Mouse (Mus musculus) cerebellum, adult 11-12 months (tissue): ENCODE data around the gene Tcerg1l.

ENCODE experiments used
- DNase-seq: peaks from one replicate; pipeline ENCODE4 v3.0.0; 2022

Tcerg1l gene

GRCm38 (mm10) chr7:138397485-138398181, at the start of gene Tcerg1l:
Gene Tcerg1l, minus strand, starts transcription at chr7:138397730.
- DNase-seq, result peak; percentile 28

- DNase-seq, result no peak
Observed at GRCm38 (mm10) chr7:138442096-138442495, 44.6 kb upstream of the Tcerg1l start.

- DNase-seq, result no peak
Observed at GRCm38 (mm10) chr7:138432541-138432940, 35.0 kb upstream of the Tcerg1l start.

GRCm38 (mm10) chr7:138431456-138431855, 33.9 kb upstream of the Tcerg1l start:
- DNase-seq, result no peak

GRCm38 (mm10) chr7:138429916-138430315, 32.4 kb upstream of the Tcerg1l start:
- no peak for DNase-seq

- peak; percentile 7 for DNase-seq
Observed at GRCm38 (mm10) chr7:138428826-138429225, 31.3 kb upstream of the Tcerg1l start.

GRCm38 (mm10) chr7:138427441-138427840, 29.9 kb upstream of the Tcerg1l start:
- no peak for DNase-seq

- DNase-seq, result no peak
Observed at GRCm38 (mm10) chr7:138413496-138413895, 16.0 kb upstream of the Tcerg1l start.

GRCm38 (mm10) chr7:138401641-138402040, 4.1 kb upstream of the Tcerg1l start:
- DNase-seq, result no peak

GRCm38 (mm10) chr7:138400506-138401272, 3.2 kb upstream of the Tcerg1l start:
- DNase-seq, result no peak

- peak; percentile 85 for DNase-seq
Observed at GRCm38 (mm10) chr7:138398182-138398793, 758 bp upstream of the Tcerg1l start.

- DNase-seq, result peak; percentile 16
Observed at GRCm38 (mm10) chr7:138396863-138397484, 556 bp downstream of the Tcerg1l start.

- no peak for DNase-seq
Observed at GRCm38 (mm10) chr7:138396109-138396862, 1.2 kb downstream of the Tcerg1l start.

GRCm38 (mm10) chr7:138389941-138390340, 7.6 kb downstream of the Tcerg1l start:
- DNase-seq, result no peak

- DNase-seq, result no peak
Observed at GRCm38 (mm10) chr7:138389071-138389470, 8.5 kb downstream of the Tcerg1l start.

GRCm38 (mm10) chr7:138379221-138379620, 18.3 kb downstream of the Tcerg1l start:
- DNase-seq, result no peak

- no peak for DNase-seq
Observed at GRCm38 (mm10) chr7:138378546-138378945, 19.0 kb downstream of the Tcerg1l start.

GRCm38 (mm10) chr7:138375573-138375972, 22.0 kb downstream of the Tcerg1l start:
- DNase-seq, result no peak

GRCm38 (mm10) chr7:138374376-138374775, 23.2 kb downstream of the Tcerg1l start:
- DNase-seq, result no peak

GRCm38 (mm10) chr7:138373530-138373929, 24.0 kb downstream of the Tcerg1l start:
- DNase-seq, result no peak

- DNase-seq, result no peak
Observed at GRCm38 (mm10) chr7:138367570-138367969, 30.0 kb downstream of the Tcerg1l start.

GRCm38 (mm10) chr7:138365519-138365918, 32.0 kb downstream of the Tcerg1l start:
- no peak for DNase-seq

- DNase-seq, result no peak
Observed at GRCm38 (mm10) chr7:138357475-138357874, 40.1 kb downstream of the Tcerg1l start.
